Mouse (Mus musculus): Measurements from ENCODE around the gene Sorl1. TPM values are rescaled to one million over a fixed set of nuclear protein-coding genes. Genes with fewer than 3 reads are reported as not detected.
"Not testable (repeated sequence)": the region's sequence is repeated elsewhere in the genome, so short reads cannot be mapped to it uniquely, and the experiment has no call there.

Sorl1 gene
- polyA plus RNA-seq, 1 experiment from 2014 or later: 6.3 TPM

GRCm38 (mm10) chr9:42094752-42095151, 29.3 kb downstream of the Sorl1 start:
- DNase-seq (ENCODE audit: low spot score): no peak

GRCm38 (mm10) chr9:42094028-42094551, 30.0 kb downstream of the Sorl1 start:
- no peak for DNase-seq (ENCODE audit: low spot score)

GRCm38 (mm10) chr9:42092749-42093148, 31.3 kb downstream of the Sorl1 start:
- DNase-seq (ENCODE audit: low spot score): no peak

- no peak for DNase-seq (ENCODE audit: low spot score)
Observed at GRCm38 (mm10) chr9:42091561-42091960, 32.5 kb downstream of the Sorl1 start.

GRCm38 (mm10) chr9:42087921-42088320, 36.2 kb downstream of the Sorl1 start:
- no peak for DNase-seq (ENCODE audit: low spot score)

GRCm38 (mm10) chr9:42085970-42086369, 38.1 kb downstream of the Sorl1 start:
- DNase-seq (ENCODE audit: low spot score): no peak

- DNase-seq (ENCODE audit: low spot score): no peak
Observed at GRCm38 (mm10) chr9:42083661-42084067, 40.4 kb downstream of the Sorl1 start.

- no peak for DNase-seq (ENCODE audit: low spot score)
Observed at GRCm38 (mm10) chr9:42081681-42082530, 42.2 kb downstream of the Sorl1 start.

GRCm38 (mm10) chr9:42080671-42081070, 43.4 kb downstream of the Sorl1 start:
- no peak for DNase-seq (ENCODE audit: low spot score)

- no peak for DNase-seq (ENCODE audit: low spot score)
Observed at GRCm38 (mm10) chr9:42077112-42077845, 46.8 kb downstream of the Sorl1 start.

- no peak for DNase-seq (ENCODE audit: low spot score)
Observed at GRCm38 (mm10) chr9:42076256-42076849, 47.7 kb downstream of the Sorl1 start.

- DNase-seq (ENCODE audit: low spot score): no peak
Observed at GRCm38 (mm10) chr9:42075241-42075640, 48.9 kb downstream of the Sorl1 start.

GRCm38 (mm10) chr9:42072010-42072409, 52.1 kb downstream of the Sorl1 start:
- DNase-seq (ENCODE audit: low spot score): no peak

GRCm38 (mm10) chr9:42070856-42071255, 53.2 kb downstream of the Sorl1 start:
- no peak for DNase-seq (ENCODE audit: low spot score)

- DNase-seq (ENCODE audit: low spot score): no peak
Observed at GRCm38 (mm10) chr9:42069471-42069870, 54.6 kb downstream of the Sorl1 start.

GRCm38 (mm10) chr9:42067950-42068349, 56.1 kb downstream of the Sorl1 start:
- no peak for DNase-seq (ENCODE audit: low spot score)

- no peak for DNase-seq (ENCODE audit: low spot score)
Observed at GRCm38 (mm10) chr9:42065756-42066155, 58.3 kb downstream of the Sorl1 start.

GRCm38 (mm10) chr9:42063391-42063790, 60.7 kb downstream of the Sorl1 start:
- no peak for DNase-seq (ENCODE audit: low spot score)

- DNase-seq (ENCODE audit: low spot score): no peak
Observed at GRCm38 (mm10) chr9:42062269-42062668, 61.8 kb downstream of the Sorl1 start.

- DNase-seq (ENCODE audit: low spot score): not testable (repeated sequence)
Observed at GRCm38 (mm10) chr9:42059006-42059405, 65.1 kb downstream of the Sorl1 start.

- DNase-seq (ENCODE audit: low spot score): no peak
Observed at GRCm38 (mm10) chr9:42056591-42056990, 67.5 kb downstream of the Sorl1 start.

- DNase-seq (ENCODE audit: low spot score): no peak
Observed at GRCm38 (mm10) chr9:42055378-42055777, 68.7 kb downstream of the Sorl1 start.

All from thymus, postnatal 0 days (tissue).